Mouse (Mus musculus) cortical plate, adult 2 months (tissue): ENCODE results near the gene Brd3os. TPM values are rescaled to one million over a fixed set of nuclear protein-coding genes. Genes with fewer than 3 reads are reported as not detected.
A peak's percentile ranks its signal among the peaks of the same experiment; 100 is the strongest.

Experiments
- H3K27ac ChIP-seq: fragments of 200-500 bp; 2 replicates; pipeline ENCODE4 v1.5.1; 2012; ENCODE audit warnings: low read length, control low read depth, inconsistent platforms; ENCODE audit not compliant: insufficient read depth
- H3K4me1 ChIP-seq: fragments of 200-500 bp; 2 replicates; pipeline ENCODE4 v1.6.1; 2011; ENCODE audit warnings: low read length; ENCODE audit not compliant: control insufficient read depth, insufficient read depth
- H3K4me3 ChIP-seq: fragments of 200-500 bp; 2 replicates; pipeline ENCODE4 v1.5.1; 2011; ENCODE audit warnings: mild to moderate bottlenecking, low read length, control low read depth; ENCODE audit not compliant: insufficient read depth
- CTCF ChIP-seq: fragments of 200-500 bp; IDR thresholded peaks from 2 replicates; pipeline ENCODE4 v1.5.1; 2011; ENCODE audit warnings: mild to moderate bottlenecking, control low read depth, low read length; ENCODE audit not compliant: insufficient read depth; ENCODE audit errors: extremely low read depth
- POLR2A ChIP-seq: fragments of 200-500 bp; IDR thresholded peaks from 2 replicates; pipeline ENCODE4 v1.6.1; 2011; ENCODE audit warnings: mild to moderate bottlenecking, low read length, control low read depth; ENCODE audit not compliant: insufficient read depth; ENCODE audit errors: extremely low read depth
- polyA plus RNA-seq: library from polyadenylated mRNA; depleted of rRNA; stranded (reverse); fragments of >200 nt; gene quantifications from 2 replicates; pipeline ENCODE4 v1.2.3, GENCODE M21; 2012; rRNA removed

The Brd3os gene
- polyA plus RNA-seq, 1 experiment: 48.0 TPM

DNA sequence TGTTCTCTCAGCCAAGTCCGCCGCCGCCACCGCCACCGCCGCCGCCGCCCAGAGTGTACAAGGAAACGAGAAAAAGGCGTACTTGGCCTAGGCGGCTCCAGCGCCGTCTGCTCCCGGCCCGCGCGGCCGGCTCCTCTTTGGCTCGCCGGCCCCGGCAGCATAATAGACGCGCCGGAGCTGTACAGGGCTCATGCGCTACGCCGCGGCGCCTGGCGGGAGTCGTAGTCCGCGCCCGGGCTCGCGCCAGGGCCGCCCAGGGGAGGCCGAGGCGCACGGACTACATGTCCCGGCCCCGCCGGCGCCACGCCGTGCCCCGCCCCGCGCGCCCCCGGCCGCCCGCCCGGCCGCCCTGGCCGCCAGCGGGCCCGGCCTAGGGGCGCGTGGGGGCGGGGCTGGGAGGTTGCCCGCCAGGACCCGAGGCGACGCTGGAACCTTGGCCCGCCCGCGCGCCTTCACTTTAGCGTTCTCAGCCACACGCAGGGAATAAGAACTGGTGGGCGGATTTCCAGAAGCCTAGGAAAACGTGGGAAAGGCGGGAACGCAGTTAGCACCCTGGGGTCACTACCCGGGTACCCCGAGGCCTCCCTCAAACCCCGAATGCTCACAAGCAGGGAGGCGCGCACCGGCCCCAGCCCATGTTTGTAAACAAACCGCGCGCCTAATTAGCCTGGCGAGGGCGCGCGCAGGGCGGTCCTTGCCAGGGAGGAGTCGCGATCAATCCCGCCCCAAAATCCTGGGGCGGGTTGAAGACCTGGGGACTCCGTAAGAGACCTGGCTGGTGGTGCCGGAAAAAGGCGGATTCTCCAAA, 33.6 kb downstream of the Brd3os start:
- peaks cover 8% of the 10 kb centered on the region for H3K4me1 ChIP-seq

DNA sequence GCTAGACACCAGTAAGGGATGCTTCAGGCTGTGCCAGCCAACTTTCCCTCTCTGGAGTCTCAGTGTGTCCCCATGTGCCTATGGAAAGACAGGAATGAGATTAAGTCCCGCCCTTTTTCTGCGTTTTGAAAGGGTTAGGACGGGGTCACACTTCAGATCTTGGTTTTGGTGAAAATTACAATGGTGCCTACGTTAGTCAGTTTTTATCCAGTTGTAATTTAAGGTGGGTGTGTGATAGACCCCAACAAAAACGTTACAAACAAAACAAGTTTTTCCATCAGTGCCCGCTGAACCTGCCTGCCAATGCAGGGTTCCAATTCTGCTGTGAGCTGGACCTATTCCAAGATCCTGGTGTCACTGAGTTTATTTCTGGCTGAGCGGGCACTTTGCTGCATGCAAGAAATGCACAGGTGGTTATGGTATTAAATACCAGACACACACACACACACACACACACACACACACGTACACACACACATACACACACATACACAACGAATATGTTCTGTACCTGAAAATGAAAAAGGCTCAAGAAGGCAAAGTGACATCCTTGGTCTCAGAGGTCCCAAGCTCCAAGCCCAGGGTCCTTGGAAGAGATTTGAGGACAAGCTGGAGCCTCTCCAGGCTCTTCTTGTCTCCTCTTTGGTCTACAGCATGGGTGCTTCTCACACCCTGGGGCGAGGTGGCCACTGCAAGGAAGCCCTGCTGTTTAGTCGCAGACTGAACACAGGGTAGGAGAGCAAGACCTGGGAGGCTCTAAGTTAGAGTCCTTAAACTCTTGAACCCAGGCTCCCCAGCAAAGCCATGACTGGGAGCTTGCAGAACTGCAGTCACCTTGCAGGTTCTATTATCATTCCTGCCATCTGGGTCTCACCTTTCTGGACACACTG, 34.4 kb downstream of the Brd3os start:
- TF ChIP-seq POLR2A (no peak), CTCF (no peak)
- Histone ChIP-seq H3K4me3 (peak overlapping the region; percentile 99), H3K27ac (no peak overlapping the region), H3K4me1 (peaks cover 8% of the 10 kb centered on the region)

More for the DNA sequence above, 33.6 kb downstream of the Brd3os start:
- peak overlapping the region; percentile 99 for H3K4me3 ChIP-seq
- no peak for TF ChIP-seq CTCF
- TF ChIP-seq POLR2A: peak; percentile 76
- H3K27ac ChIP-seq: peak overlapping the region; percentile 93

DNA sequence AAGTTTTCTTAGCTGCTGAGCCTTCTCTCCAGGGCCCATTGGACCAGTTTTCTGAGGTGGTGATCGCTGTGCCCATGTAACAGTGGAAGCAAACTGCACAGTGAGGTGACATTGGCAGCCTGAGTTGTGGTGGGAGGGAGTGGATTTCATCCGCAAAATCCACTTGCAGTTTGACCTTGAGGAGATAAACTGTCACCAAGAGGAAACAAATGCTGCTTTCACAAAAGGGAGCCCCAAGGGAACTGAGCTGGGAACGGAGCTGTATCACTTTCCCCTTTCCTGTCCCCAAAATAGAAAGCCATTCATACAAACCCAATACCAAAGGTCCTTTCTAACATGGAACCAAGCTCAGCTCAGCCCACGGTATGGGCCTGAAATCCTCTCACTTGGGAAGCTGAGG, 37.7 kb downstream of the Brd3os start:
- Histone ChIP-seq H3K4me3 (no peak overlapping the region), H3K27ac (no peak overlapping the region), H3K4me1 (no peaks in the 10 kb centered on the region)
- TF ChIP-seq POLR2A (no peak), CTCF (no peak)

DNA sequence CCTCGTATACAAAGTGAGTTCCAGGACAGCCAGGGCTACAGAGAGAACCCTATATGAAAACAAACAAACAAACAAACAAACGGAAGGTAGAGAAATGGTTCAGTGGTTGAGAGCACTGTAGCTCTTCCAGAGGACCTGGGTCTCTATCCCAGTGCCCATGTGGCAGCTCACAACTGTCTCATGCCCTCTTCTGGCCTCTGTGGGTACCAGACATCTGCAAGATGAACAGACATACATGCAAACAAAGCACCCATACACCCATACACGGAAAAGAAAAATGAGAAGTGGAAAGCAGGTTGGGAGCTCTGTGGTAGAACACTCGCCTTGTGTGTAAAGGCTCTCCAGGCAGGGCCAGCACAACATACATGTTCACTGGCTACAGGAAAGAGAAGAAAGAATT, 38.2 kb downstream of the Brd3os start:
- Histone ChIP-seq H3K27ac (no peak overlapping the region), H3K4me1 (no peaks in the 10 kb centered on the region), H3K4me3 (no peak overlapping the region)
- TF ChIP-seq POLR2A: no peak
- no peak for TF ChIP-seq CTCF

DNA sequence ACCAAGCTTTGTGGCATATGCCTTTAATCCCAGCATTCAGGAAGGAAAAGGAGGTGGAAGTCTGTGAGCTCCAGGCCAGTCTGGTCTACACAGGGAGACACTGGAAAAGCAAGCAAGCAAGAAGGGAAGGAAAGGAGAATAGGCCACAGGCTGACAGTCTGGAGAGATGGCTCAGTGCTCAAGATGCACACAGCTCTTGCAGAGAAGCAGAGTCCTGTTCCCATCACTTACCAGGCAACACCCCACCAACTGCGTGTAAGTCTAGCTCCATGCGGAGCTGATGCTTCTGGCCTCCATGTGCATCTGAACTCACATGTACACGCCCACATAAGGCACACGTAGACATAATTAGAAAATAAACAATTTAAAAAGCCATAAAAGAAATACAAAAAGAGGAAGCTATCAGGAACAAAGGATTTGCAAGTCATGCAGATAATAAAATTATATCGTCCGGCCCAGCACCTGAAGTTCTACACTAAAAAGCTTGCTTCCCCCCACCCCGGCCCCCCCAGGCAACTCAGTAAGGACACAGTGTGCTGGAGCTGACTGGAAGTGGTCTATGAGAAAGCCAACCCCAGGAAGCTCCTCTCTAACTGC, 40.2 kb downstream of the Brd3os start:
- H3K4me3 ChIP-seq: no peak overlapping the region
- no peak overlapping the region for H3K27ac ChIP-seq
- no peaks in the 10 kb centered on the region for H3K4me1 ChIP-seq
- no peak for TF ChIP-seq CTCF
- TF ChIP-seq POLR2A: no peak

DNA sequence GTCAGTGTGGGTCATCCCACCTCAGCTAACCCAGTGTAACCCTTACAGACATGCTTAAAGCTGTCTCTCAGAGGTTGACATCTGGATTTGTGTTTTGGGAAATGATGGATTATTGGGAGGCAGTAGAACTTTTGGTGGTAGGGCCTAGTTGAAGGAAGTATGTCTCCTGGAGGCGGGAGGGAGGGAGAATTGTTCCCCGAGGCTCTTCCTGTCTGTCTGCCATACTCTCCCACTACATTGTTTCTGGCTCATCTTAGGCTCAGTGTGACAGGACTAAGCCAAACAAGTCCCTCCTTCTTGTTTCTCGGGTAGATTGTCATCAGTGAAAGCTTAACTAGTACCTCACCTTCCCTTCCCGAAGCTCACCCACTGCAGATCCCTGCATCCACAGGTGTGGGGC, 44.6 kb downstream of the Brd3os start:
- Histone ChIP-seq H3K4me1 (no peaks in the 10 kb centered on the region), H3K4me3 (no peak overlapping the region), H3K27ac (no peak overlapping the region)
- TF ChIP-seq CTCF: no peak
- TF ChIP-seq POLR2A: no peak

DNA sequence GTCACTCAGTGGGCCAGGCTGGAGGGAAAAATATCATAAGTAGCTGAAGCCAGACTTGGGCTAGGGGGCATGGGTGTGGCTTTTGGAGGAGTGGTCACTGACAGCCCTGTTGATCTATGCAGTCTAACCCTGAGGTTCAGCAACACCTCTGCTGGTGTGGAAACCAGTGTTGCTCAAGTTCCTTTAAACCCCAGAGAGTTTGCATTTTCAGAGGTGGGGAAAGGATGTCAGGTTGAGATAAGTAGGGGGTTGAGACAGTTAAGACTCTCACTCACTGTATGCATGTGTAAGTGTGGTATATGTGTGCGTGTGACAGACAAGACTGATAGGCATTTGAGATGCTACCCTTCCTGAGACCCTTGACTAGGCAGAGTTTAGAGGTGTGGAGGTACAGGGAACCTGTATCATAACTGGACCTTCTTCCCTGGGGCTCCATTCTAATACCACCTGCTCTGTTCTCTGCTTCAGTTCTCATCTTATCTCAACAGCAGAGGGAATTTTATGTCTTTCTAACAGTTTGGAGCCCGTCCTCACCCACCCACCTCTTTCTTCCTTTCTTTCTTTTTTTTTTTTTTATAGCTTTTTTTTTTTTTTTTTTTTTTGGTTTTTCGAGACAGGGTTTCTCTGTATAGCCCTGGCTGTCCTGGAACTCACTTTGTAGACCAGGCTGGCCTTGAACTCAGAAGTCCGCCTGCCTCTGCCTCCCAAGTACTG, 45.4 kb downstream of the Brd3os start:
- Histone ChIP-seq H3K27ac (no peak overlapping the region), H3K4me1 (no peaks in the 10 kb centered on the region), H3K4me3 (no peak overlapping the region)
- TF ChIP-seq CTCF (no peak), POLR2A (no peak)

DNA sequence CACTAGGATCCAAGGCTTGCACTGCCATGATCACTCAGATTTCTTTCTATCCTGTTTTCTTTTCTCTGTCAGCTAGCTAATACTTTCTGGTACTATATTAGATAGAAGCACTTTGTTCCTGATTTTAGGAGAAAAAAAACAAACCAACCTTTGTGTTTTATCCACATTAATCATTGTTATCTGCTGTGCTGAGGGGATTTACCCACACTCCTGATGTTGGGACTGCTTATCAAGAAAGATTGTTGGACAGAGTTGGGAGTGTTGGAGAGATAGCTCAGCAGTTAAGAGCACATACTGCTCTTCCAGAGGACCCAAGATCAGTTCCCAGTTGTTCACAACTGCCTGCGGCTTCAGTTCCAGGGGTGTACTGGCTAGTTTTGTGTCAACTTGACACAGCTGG, 46.2 kb downstream of the Brd3os start:
- Histone ChIP-seq H3K4me1 (no peaks in the 10 kb centered on the region), H3K4me3 (no peak overlapping the region), H3K27ac (no peak overlapping the region)
- TF ChIP-seq CTCF (no peak), POLR2A (no peak)

DNA sequence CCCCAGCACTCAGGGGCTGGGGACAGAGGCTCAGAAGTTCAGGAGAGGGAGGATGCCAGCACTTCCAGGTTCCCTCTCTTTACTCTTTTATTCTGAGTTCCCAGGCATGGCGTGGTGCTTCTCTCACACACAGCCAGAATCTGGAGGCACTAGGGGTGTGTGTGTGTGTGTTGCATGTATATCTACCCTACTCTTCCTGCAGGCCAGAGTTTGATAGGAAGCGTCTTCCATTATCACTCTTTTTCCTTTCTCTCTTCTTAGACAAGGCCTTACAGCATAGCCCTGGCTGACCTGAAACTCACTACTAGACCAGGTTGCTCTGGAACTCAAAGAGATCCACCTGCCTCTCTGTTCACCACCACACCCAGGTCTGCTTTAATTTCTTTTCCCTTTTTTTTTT, 48.8 kb downstream of the Brd3os start:
- TF ChIP-seq POLR2A (no peak), CTCF (no peak)
- Histone ChIP-seq H3K27ac (no peak overlapping the region), H3K4me3 (no peak overlapping the region), H3K4me1 (no peaks in the 10 kb centered on the region)

Other genes with a start within 250 kb of the Brd3os start
- 7.9 and 8.3 TPM in 2 replicates for gene Sardh, start 194.0 kb upstream of the Brd3os start, polyA plus RNA-seq
- 10.4 and 11.0 TPM in 2 replicates for gene Vav2, start 15.3 kb upstream of the Brd3os start, polyA plus RNA-seq
- 21.7 and 23.2 TPM in 2 replicates for gene Brd3, start 65.3 kb downstream of the Brd3os start, polyA plus RNA-seq
- gene Wdr5, start 72.8 kb downstream of the Brd3os start, polyA plus RNA-seq: 27.6 and 28.7 TPM in 2 replicates
- gene Rxra, start 234.1 kb downstream of the Brd3os start, polyA plus RNA-seq: 17.3 and 18.4 TPM in 2 replicates